Mouse (Mus musculus) heart, postnatal 14 days (tissue): ENCODE results near the gene Stard7. TPM values are rescaled to one million over a fixed set of nuclear protein-coding genes. Genes with fewer than 3 reads are reported as not detected.

Source experiments
- DNase-seq, 2 experiments: peaks; one replicate each; pipeline ENCODE4 v3.0.0; 2021 to 2022
- intact Hi-C: fragments of 180-260 bp; cut with DNase I; formaldehyde crosslinking; loops from one replicate; pipeline ENCODE4 v1.15.1; 2025
- long read RNA-seq, 2 experiments: library from polyadenylated mRNA; stranded (forward); transcript quantifications; one replicate each; pipeline ENCODE4 v2.0.0; 2021
- total RNA-seq, 2 experiments: library from RNA; stranded (reverse); gene quantifications; 2 replicates each; pipeline ENCODE4 v1.2.3; 2021

Stard7 gene
- total RNA-seq: 100 to 1,000 TPM; 163 to 165 TPM
- long read RNA-seq, experiment 1, transcript Stard7-202 (8 exons, 3,116 nt): major isoform, 333 of 363 reads
- long read RNA-seq, experiment 1, transcript Stard7-201 (3 exons, 1,530 nt): minor isoform, 5 of 363 reads
- long read RNA-seq, experiment 1, partial matches to known transcripts: 15 of 363 reads
- long read RNA-seq, experiment 1, other reads (novel, unspliced or antisense): 9 of 363 reads
- long read RNA-seq, experiment 2, transcript Stard7-202 (8 exons, 3,116 nt): major isoform, 393 of 421 reads
- long read RNA-seq, experiment 2, partial matches to known transcripts: 9 of 421 reads
- long read RNA-seq, experiment 2, other reads (novel, unspliced or antisense): 14 of 421 reads

GRCm38 (mm10) chr2:127269491-127270299 is at the start of gene Stard7:
Stard7 (plus strand) TSS chr2:127270218.
- peak; percentile 95 to 96 for DNase-seq
- intact Hi-C loops: loop anchor here (1.0 kb wide), 1 partner anchor 21 kb away; no protein-coding TSS in a partner anchor

- intact Hi-C loops: no loop called here
- no peak for DNase-seq
Measured at GRCm38 (mm10) chr2:127225261-127225660, 44.8 kb upstream of the Stard7 start.

GRCm38 (mm10) chr2:127237897-127238610 is 32.0 kb upstream of the Stard7 start:
- intact Hi-C loops: no loop called here

GRCm38 (mm10) chr2:127240065-127240464 is 30.0 kb upstream of the Stard7 start:
- no peak for DNase-seq
- intact Hi-C loops: no loop called here

More at GRCm38 (mm10) chr2:127237897-127238610, 32.0 kb upstream of the Stard7 start:
- no peak for DNase-seq

- intact Hi-C loops: loop anchor here (1.0 to 2.0 kb wide), 2 partner anchors 23 to 93 kb away; partner anchors contain the start of gene Stard7
- DNase-seq: peak; percentile 98
Measured at GRCm38 (mm10) chr2:127247592-127248333, 22.3 kb upstream of the Stard7 start, which contains the start of the genes Ciao1 and Tmem127. Ciao1 (minus strand) TSS chr2:127247816. Tmem127 (plus strand) TSS chr2:127247908.

GRCm38 (mm10) chr2:127248334-127249004 is 21.5 kb upstream of the Stard7 start:
- intact Hi-C loops: loop anchor here (1.0 kb wide), 1 partner anchor 22 kb away; the partner anchor contains the start of gene Stard7
- peak; percentile 40 to 45 for DNase-seq

GRCm38 (mm10) chr2:127250291-127251008 is 19.6 kb upstream of the Stard7 start:
- DNase-seq: no peak
- intact Hi-C loops: no loop called here

- DNase-seq: no peak
- intact Hi-C loops: no loop called here
Measured at GRCm38 (mm10) chr2:127251457-127251856, 18.6 kb upstream of the Stard7 start.

GRCm38 (mm10) chr2:127251880-127252527 is 18.0 kb upstream of the Stard7 start:
- intact Hi-C loops: no loop called here
- DNase-seq: peak in 1 of 2 experiments; percentile 26

- intact Hi-C loops: no loop called here
- DNase-seq: no peak
Measured at GRCm38 (mm10) chr2:127252787-127253186, 17.2 kb upstream of the Stard7 start.

GRCm38 (mm10) chr2:127254604-127255134 is 15.3 kb upstream of the Stard7 start:
- DNase-seq: no peak
- intact Hi-C loops: no loop called here

GRCm38 (mm10) chr2:127255294-127255693 is 14.7 kb upstream of the Stard7 start:
- no peak for DNase-seq

GRCm38 (mm10) chr2:127259340-127259739 is 10.7 kb upstream of the Stard7 start:
- peak; percentile 33 to 56 for DNase-seq
- intact Hi-C loops: no loop called here

More at GRCm38 (mm10) chr2:127255294-127255693, 14.7 kb upstream of the Stard7 start:
- intact Hi-C loops: no loop called here

GRCm38 (mm10) chr2:127262480-127262879 is 7.5 kb upstream of the Stard7 start:
- DNase-seq: no peak
- intact Hi-C loops: no loop called here

GRCm38 (mm10) chr2:127267854-127268253 is 2.2 kb upstream of the Stard7 start:
- intact Hi-C loops: no loop called here
- no peak for DNase-seq

- intact Hi-C loops: loop anchor here (1.0 kb wide), 1 partner anchor 22 kb away; no protein-coding TSS in a partner anchor
Measured at GRCm38 (mm10) chr2:127270300-127271041, 453 bp downstream of the Stard7 start.

GRCm38 (mm10) chr2:127271042-127271515 is 1.1 kb downstream of the Stard7 start:
- peak in 1 of 2 experiments; percentile 28 for DNase-seq
- intact Hi-C loops: no loop called here

More at GRCm38 (mm10) chr2:127270300-127271041, 453 bp downstream of the Stard7 start:
- DNase-seq: peak; percentile 91 to 93
